ENCODE assay signal across 28 mouse cellular contexts in genomic region chrX:38813934-38814333, GRCm38 (mm10). TPM values are rescaled to one million over a fixed set of nuclear protein-coding genes. Genes with fewer than 3 reads are reported as not detected.
DNase-seq lines count a peak whose midpoint lies in the region; ATAC-seq lines count a peak whose summit lies in the region.
"Had no signal": no experiment of that assay in that cellular context is flagged by ENCODE, and none has a peak within 500 bp of the region (broad histone marks: within the 10 kb centered on the region; RNA-seq: fewer than 3 reads in every experiment).

No protein-coding gene starts in this region.

- H3K4me1 ChIP-seq in neural tube, embryonic 11.5 days (ENCODE audit: control insufficient read depth, insufficient read depth, low read length) = no peaks in the 10 kb centered on the region
- H3K4me1 ChIP-seq: embryonic facial prominence, embryonic 13.5 days; limb, embryonic 15.5 days; neural tube, embryonic 15.5 days; stomach, embryonic 15.5 days had no signal

- H3K4me3 ChIP-seq in neural tube, embryonic 11.5 days (ENCODE audit: low read depth, low read length) = no peak overlapping the region
- H3K4me3 ChIP-seq: embryonic facial prominence, embryonic 13.5 days; limb, embryonic 15.5 days; neural tube, embryonic 15.5 days; stomach, embryonic 15.5 days had no signal

- no peak overlapping the region for H3K9ac ChIP-seq in neural tube, embryonic 11.5 days (ENCODE audit: low read length)
- H3K9ac ChIP-seq: embryonic facial prominence, embryonic 13.5 days; limb, embryonic 15.5 days; neural tube, embryonic 15.5 days; stomach, embryonic 15.5 days had no signal

- no peak overlapping the region for H3K4me2 ChIP-seq in neural tube, embryonic 11.5 days (ENCODE audit: low read depth)
- H3K4me2 ChIP-seq: embryonic facial prominence, embryonic 13.5 days; limb, embryonic 15.5 days; neural tube, embryonic 15.5 days; stomach, embryonic 15.5 days had no signal

- WGBS in neural tube, embryonic 11.5 days = 63% methylated on average over 3 of the region's 3 CpGs

- no peak overlapping the region for H3K27ac ChIP-seq in neural tube, embryonic 11.5 days (ENCODE audit: low read depth, low read length)
- H3K27ac ChIP-seq: embryonic facial prominence, embryonic 13.5 days; limb, embryonic 15.5 days; neural tube, embryonic 15.5 days; stomach, embryonic 15.5 days had no signal

- 0 out of 2 replicates have a peak, but pooled peaks cover 2% of the 10 kb centered on the region for H3K27me3 ChIP-seq in neural tube, embryonic 11.5 days (ENCODE audit: control insufficient read depth, insufficient read depth, low read length)
- H3K27me3 ChIP-seq: embryonic facial prominence, embryonic 13.5 days; limb, embryonic 15.5 days; neural tube, embryonic 15.5 days; stomach, embryonic 15.5 days had no signal

- ATAC-seq in neural tube, embryonic 11.5 days (ENCODE audit: insufficient read depth, low FRiP score, low TSS enrichment) = peak; percentile 58
- ATAC-seq: forebrain, embryonic 14.5 days; lung, postnatal 0 days; Patski had no signal

- no peaks in the 10 kb centered on the region for H3K36me3 ChIP-seq in neural tube, embryonic 11.5 days (ENCODE audit: control insufficient read depth, insufficient read depth, low read length)
- H3K36me3 ChIP-seq: embryonic facial prominence, embryonic 13.5 days; limb, embryonic 15.5 days; neural tube, embryonic 15.5 days; stomach, embryonic 15.5 days had no signal

- H3K9me3 ChIP-seq in neural tube, embryonic 11.5 days (ENCODE audit: control insufficient read depth, low read length) = no peaks in the 10 kb centered on the region
- H3K9me3 ChIP-seq: embryonic facial prominence, embryonic 13.5 days; limb, embryonic 15.5 days; neural tube, embryonic 15.5 days; stomach, embryonic 15.5 days had no signal

- peak; percentile 25 for DNase-seq in embryo, embryonic 10 days (ENCODE audit: low spot score)
- DNase-seq in embryo, embryonic 9.5 days (ENCODE audit: extremely low spot score) = no peak
- DNase-seq in neural tube, embryonic 11.5 days (ENCODE audit: low spot score) = no peak
- DNase-seq in neural tube, embryonic 10.5 days (ENCODE audit: extremely low spot score, low spot score) = no peak
- DNase-seq in adrenal gland, postnatal 36 days = peak; percentile 7 to 9
- DNase-seq in retina, postnatal 1 day = no peak
- no peak for DNase-seq in gastrocnemius, postnatal 10 days
- DNase-seq: B cell, adult 2 months; cerebellum, adult 18-20 months; gastrocnemius, postnatal 14 days; heart, adult 18-20 months; heart, postnatal 36 days; kidney, adult 8-10 months; kidney, postnatal 25 days; right cerebral cortex, postnatal 25 days; thymus, adult 18-20 months; thymus, postnatal 4 days had no signal

RNA-seq across cellular contexts. Expression of gene 6030498E09Rik, which starts 41.5 kb away (rescaled TPM):
- not detected in 2 replicates for polyA plus RNA-seq in neural tube, embryonic 11.5 days (2014; fragmentation: Nextera tagmentation; extraction: Ambion mirVana)
- under 1 TPM in 1 of 2 experiments, not detected in 1; 0.23 TPM for total RNA-seq in adrenal gland, postnatal 36 days (2021)
- not detected for total RNA-seq in gastrocnemius, postnatal 10 days (2021)
- total RNA-seq: gastrocnemius, postnatal 14 days; heart, adult 18-20 months; heart, postnatal 36 days; left cerebral cortex, adult 18-20 months; left cerebral cortex, postnatal 36 days; megakaryocyte, adult 5-6 weeks had no signal
- polyA plus RNA-seq: embryonic facial prominence, embryonic 13.5 days; limb, embryonic 15.5 days; liver, embryonic 16.5 days; lung, postnatal 0 days; neural tube, embryonic 15.5 days; Patski; stomach, embryonic 15.5 days had no signal

Comparison
In these comparisons a context has a peak if more than half of its experiments do, and no peak if none do; other contexts are left out.
1. DNase-seq: peak in embryo, embryonic 10 days (single experiment) and adrenal gland, postnatal 36 days (2 of 2); none in embryo, embryonic 9.5 days (single experiment), neural tube, embryonic 11.5 days (single experiment), neural tube, embryonic 10.5 days (single experiment), retina, postnatal 1 day (single experiment) and gastrocnemius, postnatal 10 days (single experiment).